Mouse (Mus musculus) intestine, embryonic 14.5 days (tissue): ENCODE data around the gene Olfr128. TPM values are rescaled to one million over a fixed set of nuclear protein-coding genes. Genes with fewer than 3 reads are reported as not detected.
"Not testable (repeated sequence)": the region's sequence is repeated elsewhere in the genome, so short reads cannot be mapped to it uniquely, and the experiment has no call there.

ENCODE experiments used
- ATAC-seq: fragments of 200-750 bp; cut with Nextera tagmentation; replicated peaks from 2 replicates; pipeline ENCODE4 v1.8.0; 2017; ENCODE audit warnings: low read depth, moderate number of reproducible peaks, moderate TSS enrichment, moderate library complexity; ENCODE audit not compliant: low FRiP score, low TSS enrichment
- DNase-seq: peaks from one replicate; pipeline ENCODE4 v3.0.0-alpha.2; 2018; ENCODE audit warnings: low spot score
- H3K27ac ChIP-seq: fragments of 300-500 bp; sonication (generic); 2 replicates; pipeline ENCODE4 v1.5.1; 2014; ENCODE audit warnings: low read depth, mild to moderate bottlenecking, control low read depth
- H3K27me3 ChIP-seq: fragments of 300-500 bp; sonication (generic); replicated peaks from 2 replicates; pipeline ENCODE4 v1.6.1; 2014; ENCODE audit warnings: low read length, control low read depth; ENCODE audit not compliant: control insufficient read depth, insufficient read depth
- H3K36me3 ChIP-seq: fragments of 300-500 bp; sonication (generic); 2 replicates; pipeline ENCODE4 v1.6.1; 2014; ENCODE audit warnings: low read length, control low read depth; ENCODE audit not compliant: control insufficient read depth, insufficient read depth
- H3K4me1 ChIP-seq: fragments of 300-500 bp; sonication (generic); replicated peaks from 2 replicates; pipeline ENCODE4 v1.6.1; 2014; ENCODE audit warnings: low read length, control low read depth, mixed read lengths; ENCODE audit not compliant: control insufficient read depth, insufficient read depth
- H3K4me2 ChIP-seq: fragments of 300-500 bp; sonication (generic); 2 replicates; pipeline ENCODE4 v1.6.1; 2014; ENCODE audit warnings: low read length
- H3K4me3 ChIP-seq: fragments of 300-500 bp; sonication (generic); 2 replicates; pipeline ENCODE4 v1.5.1; 2014; ENCODE audit warnings: low read depth, low read length, control low read depth, mixed read lengths
- H3K9ac ChIP-seq: fragments of 300-500 bp; sonication (generic); 2 replicates; pipeline ENCODE4 v1.6.1; 2014; ENCODE audit warnings: mild to moderate bottlenecking, low read length
- H3K9me3 ChIP-seq: fragments of 300-500 bp; sonication (generic); 2 replicates; pipeline ENCODE4 v1.6.1; 2016; ENCODE audit warnings: low read length, control low read depth; ENCODE audit not compliant: control insufficient read depth
- WGBS: fragments of 180-500 bp; shearing (Covaris S2); extraction: QIAGEN DNeasy Blood & Tissue Kit; methylation state at CpG from one replicate; pipeline ENCODE4 v1.1.7; 2014; 5-methylcytosine and 5-hydroxymethylcytosine counted together
- polyA plus RNA-seq: library from polyadenylated mRNA; unstranded; fragments of >200 nt; fragmentation: Nextera tagmentation; extraction: Ambion mirVana; gene quantifications from 2 replicates; pipeline ENCODE4 v1.2.1, GENCODE M21; 2014

The Olfr128 gene
- polyA plus RNA-seq, result not detected in 2 replicates

GRCm38 (mm10) chr17:37920248-37920647 lies at the start of gene Olfr128:
Gene Olfr128 (plus strand): TSS chr17:37920548.
- no peaks in the 10 kb centered on the region for H3K36me3 ChIP-seq
- no peak within 1 kb of the TSS for H3K4me2 ChIP-seq
- no peaks in the 10 kb centered on the region for H3K9me3 ChIP-seq
- H3K27me3 ChIP-seq, result no peaks in the 10 kb centered on the region
- ATAC-seq (no peak), DNase-seq (no peak)
- no peak within 1 kb of the TSS for H3K9ac ChIP-seq
- H3K4me3 ChIP-seq, result no peak within 1 kb of the TSS
- no peak within 1 kb of the TSS for H3K27ac ChIP-seq
- H3K4me1 ChIP-seq, result no peaks in the 10 kb centered on the region

GRCm38 (mm10) chr17:37873830-37874229 lies 46.5 kb upstream of the Olfr128 start:
- no peak overlapping the region for H3K4me2 ChIP-seq
- H3K4me3 ChIP-seq, result no peak overlapping the region
- DNase-seq (no peak), ATAC-seq (no peak)
- no peak overlapping the region for H3K9ac ChIP-seq
- no peaks in the 10 kb centered on the region for H3K27me3 ChIP-seq
- H3K4me1 ChIP-seq, result no peaks in the 10 kb centered on the region
- no peak overlapping the region for H3K27ac ChIP-seq
- no peaks in the 10 kb centered on the region for H3K9me3 ChIP-seq
- 77% methylated on average over 3 of the region's 3 CpGs for whole genome bisulfite sequencing
- no peaks in the 10 kb centered on the region for H3K36me3 ChIP-seq

DNA sequence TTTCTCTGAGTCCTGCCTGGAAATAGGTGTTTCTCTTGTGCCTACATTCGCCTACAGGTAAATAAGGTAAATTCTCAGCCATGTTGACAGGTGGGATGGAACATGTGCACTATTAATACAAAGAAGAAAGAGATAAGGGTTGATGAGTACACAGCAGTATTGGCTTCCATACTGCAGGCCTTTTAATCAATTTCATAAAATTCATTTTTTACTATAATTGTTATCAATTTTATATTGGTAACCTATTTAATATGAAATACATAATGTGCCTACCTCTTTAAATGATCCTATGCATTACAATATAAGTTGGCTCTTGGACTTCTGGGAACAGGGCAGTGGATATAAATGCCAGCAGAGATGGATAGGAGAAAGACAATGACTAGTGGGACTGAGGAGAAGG lies 20.2 kb upstream of the Olfr128 start, which contains the start of gene Olfr127:
Olfr127 (plus strand) TSS at position 301 of the 400 bp plus-strand sequence.
- no peaks in the 10 kb centered on the region for H3K36me3 ChIP-seq
- H3K9ac ChIP-seq, result no peak within 1 kb of the TSS
- 85% methylated on average over 1 of the region's 1 CpGs for WGBS
- H3K9me3 ChIP-seq, result no peaks in the 10 kb centered on the region
- no peak within 1 kb of the TSS for H3K4me3 ChIP-seq
- H3K4me1 ChIP-seq, result no peaks in the 10 kb centered on the region
- no peak within 1 kb of the TSS for H3K4me2 ChIP-seq
- H3K27ac ChIP-seq, result no peak within 1 kb of the TSS
- ATAC-seq (no peak), DNase-seq (no peak)
- no peaks in the 10 kb centered on the region for H3K27me3 ChIP-seq

DNA sequence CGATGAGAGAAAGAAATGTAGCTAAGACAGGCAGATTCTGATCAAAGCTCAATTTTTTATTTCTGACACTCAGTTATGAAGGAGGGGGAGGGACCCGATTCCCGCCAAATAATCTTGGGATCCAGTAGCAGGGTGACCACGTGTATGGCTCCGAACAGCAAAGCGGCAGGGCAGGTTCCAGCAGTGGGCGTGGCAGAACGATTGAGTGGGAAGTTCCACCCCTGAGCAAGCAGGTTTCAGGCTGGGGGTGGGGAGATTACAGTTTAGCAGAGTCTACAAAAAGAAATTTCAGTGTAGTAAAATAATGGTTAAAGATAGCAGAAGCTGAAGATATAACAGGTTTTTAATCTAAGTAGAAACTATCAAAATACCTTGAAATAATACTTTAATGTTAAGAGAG lies 13.5 kb upstream of the Olfr128 start:
- H3K9ac ChIP-seq, H3K36me3 ChIP-seq, H3K4me2 ChIP-seq, H3K9me3 ChIP-seq, H3K27ac ChIP-seq, DNase-seq, H3K4me1 ChIP-seq, ATAC-seq, H3K4me3 ChIP-seq, H3K27me3 ChIP-seq: not testable (repeated sequence)
- WGBS, result 75% methylated on average over 8 of the region's 8 CpGs

- no peak for ATAC-seq
- 72% methylated on average over 2 of the region's 2 CpGs for WGBS
These were observed 32.6 kb downstream of the Olfr128 start, which contains the start of gene Olfr761 for GRCm38 (mm10) chr17:37952979-37953378. Gene Olfr761 (minus strand): TSS chr17:37953079.

DNA sequence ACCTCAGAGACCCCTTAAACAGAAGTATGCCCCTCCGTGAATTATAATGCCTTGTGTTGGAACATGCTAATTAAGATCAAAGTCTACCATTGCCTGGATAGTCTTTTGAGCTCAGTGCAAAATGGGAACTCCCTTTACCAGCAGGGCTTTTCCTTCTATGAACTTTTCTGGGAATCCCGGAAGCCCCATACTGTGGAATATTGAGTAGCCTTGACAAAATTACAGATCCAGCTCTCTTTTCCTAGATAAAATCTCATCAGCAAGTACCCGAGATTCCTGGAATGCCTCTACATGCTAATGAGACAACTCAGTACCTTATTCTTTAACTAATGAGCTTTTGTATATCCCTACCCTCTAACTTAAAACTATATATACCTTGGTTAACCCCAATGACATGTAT lies 53.2 kb downstream of the Olfr128 start:
- DNase-seq (no peak), ATAC-seq (no peak)
- no peaks in the 10 kb centered on the region for H3K27me3 ChIP-seq
- no peak overlapping the region for H3K9ac ChIP-seq
- no peak overlapping the region for H3K27ac ChIP-seq
- WGBS, result 86% methylated on average over 3 of the region's 3 CpGs
- H3K4me3 ChIP-seq, result no peak overlapping the region
- H3K4me1 ChIP-seq, result no peaks in the 10 kb centered on the region
- H3K9me3 ChIP-seq, result no peaks in the 10 kb centered on the region
- no peak overlapping the region for H3K4me2 ChIP-seq
- no peaks in the 10 kb centered on the region for H3K36me3 ChIP-seq

More at GRCm38 (mm10) chr17:37952979-37953378, 32.6 kb downstream of the Olfr128 start, which contains the start of gene Olfr761:
- Histone ChIP-seq H3K4me3 (no peak within 1 kb of the TSS), H3K9ac (no peak within 1 kb of the TSS), H3K27me3 (no peaks in the 10 kb centered on the region), H3K27ac (no peak within 1 kb of the TSS), H3K36me3 (no peaks in the 10 kb centered on the region), H3K4me2 (no peak within 1 kb of the TSS), H3K4me1 (no peaks in the 10 kb centered on the region), H3K9me3 (no peaks in the 10 kb centered on the region)
- DNase-seq, result no peak

Other genes starting within 250 kb of the Olfr128 start
- not detected in 2 replicates for gene Olfr119, start 224.0 kb upstream of the Olfr128 start, polyA plus RNA-seq
- not detected in 2 replicates for gene Olfr120, start 198.7 kb upstream of the Olfr128 start, polyA plus RNA-seq
- gene Olfr121, start 171.7 kb upstream of the Olfr128 start, polyA plus RNA-seq, result not detected in 2 replicates
- gene Olfr122, start 151.9 kb upstream of the Olfr128 start, polyA plus RNA-seq, result not detected in 2 replicates
- not detected in 2 replicates for gene Olfr123, start 127.0 kb upstream of the Olfr128 start, polyA plus RNA-seq
- gene Olfr124, start 120.7 kb upstream of the Olfr128 start, polyA plus RNA-seq, result not detected in 2 replicates
- not detected in 2 replicates for gene Olfr125, start 87.6 kb upstream of the Olfr128 start, polyA plus RNA-seq
- not detected in 2 replicates for gene Olfr126, start 73.1 kb upstream of the Olfr128 start, polyA plus RNA-seq
- not detected in 2 replicates for gene Olfr127, start 20.1 kb upstream of the Olfr128 start, polyA plus RNA-seq
- gene Olfr761, start 32.5 kb downstream of the Olfr128 start, polyA plus RNA-seq, result not detected in 2 replicates
- gene Olfr129, start 139.5 kb downstream of the Olfr128 start, polyA plus RNA-seq, result not detected in 2 replicates
- not detected in 2 replicates for gene Olfr130, start 143.4 kb downstream of the Olfr128 start, polyA plus RNA-seq
- gene Olfr131, start 168.1 kb downstream of the Olfr128 start, polyA plus RNA-seq, result not detected in 2 replicates
- not detected in 2 replicates for gene Olfr132, start 214.0 kb downstream of the Olfr128 start, polyA plus RNA-seq
- gene Olfr133, start 224.7 kb downstream of the Olfr128 start, polyA plus RNA-seq, result not detected in 2 replicates